Mouse (Mus musculus): ENCODE results near the gene Inppl1. TPM values are rescaled to one million over a fixed set of nuclear protein-coding genes. Genes with fewer than 3 reads are reported as not detected.

The Inppl1 gene
- total RNA-seq, 2 experiments from 2014 or later: 31.6 to 44.8 TPM

- no peak for DNase-seq (ENCODE audit: extremely low spot score in 1 of 2, low spot score in 1 of 2)
Measured at GRCm38 (mm10) chr7:101847934-101848333, 9.9 kb upstream of the Inppl1 start.

- DNase-seq (ENCODE audit: extremely low spot score in 1 of 2, low spot score in 1 of 2): no peak
Measured at GRCm38 (mm10) chr7:101844186-101844585, 6.2 kb upstream of the Inppl1 start.

- DNase-seq (ENCODE audit: extremely low spot score in 1 of 2, low spot score in 1 of 2): no peak
Measured at GRCm38 (mm10) chr7:101837154-101837605, 849 bp downstream of the Inppl1 start.

GRCm38 (mm10) chr7:101836271-101837153 is 1.5 kb downstream of the Inppl1 start:
- DNase-seq (ENCODE audit: extremely low spot score in 1 of 2, low spot score in 1 of 2): peak; percentile 23 to 60

GRCm38 (mm10) chr7:101835457-101836109 is 2.4 kb downstream of the Inppl1 start:
- DNase-seq (ENCODE audit: extremely low spot score in 1 of 2, low spot score in 1 of 2): no peak

- no peak for DNase-seq (ENCODE audit: extremely low spot score in 1 of 2, low spot score in 1 of 2)
Measured at GRCm38 (mm10) chr7:101834903-101835302, 3.1 kb downstream of the Inppl1 start.

- DNase-seq (ENCODE audit: extremely low spot score in 1 of 2, low spot score in 1 of 2): no peak
Measured at GRCm38 (mm10) chr7:101833916-101834584, 4.0 kb downstream of the Inppl1 start.

- DNase-seq (ENCODE audit: extremely low spot score in 1 of 2, low spot score in 1 of 2): no peak
Measured at GRCm38 (mm10) chr7:101833352-101833751, 4.7 kb downstream of the Inppl1 start.

- DNase-seq (ENCODE audit: extremely low spot score in 1 of 2, low spot score in 1 of 2): no peak
Measured at GRCm38 (mm10) chr7:101832372-101832771, 5.7 kb downstream of the Inppl1 start.

GRCm38 (mm10) chr7:101831437-101831836 is 6.6 kb downstream of the Inppl1 start:
- DNase-seq (ENCODE audit: extremely low spot score in 1 of 2, low spot score in 1 of 2): no peak

- DNase-seq (ENCODE audit: extremely low spot score in 1 of 2, low spot score in 1 of 2): no peak
Measured at GRCm38 (mm10) chr7:101830373-101830772, 7.7 kb downstream of the Inppl1 start.

GRCm38 (mm10) chr7:101823758-101824630 is 14.0 kb downstream of the Inppl1 start:
- DNase-seq (ENCODE audit: extremely low spot score in 1 of 2, low spot score in 1 of 2): no peak

GRCm38 (mm10) chr7:101822836-101823757 is 14.9 kb downstream of the Inppl1 start:
- no peak for DNase-seq (ENCODE audit: extremely low spot score in 1 of 2, low spot score in 1 of 2)

GRCm38 (mm10) chr7:101821571-101822501 is 16.2 kb downstream of the Inppl1 start:
- peak in 1 of 2 experiments; percentile 18 for DNase-seq (ENCODE audit: extremely low spot score in 1 of 2, low spot score in 1 of 2)

GRCm38 (mm10) chr7:101820295-101821030 is 17.6 kb downstream of the Inppl1 start:
- no peak for DNase-seq (ENCODE audit: extremely low spot score in 1 of 2, low spot score in 1 of 2)

GRCm38 (mm10) chr7:101817861-101818401 is 20.1 kb downstream of the Inppl1 start, which contains the start of gene Phox2a:
Gene Phox2a, plus strand, starts transcription at chr7:101818313.
- no peak for DNase-seq (ENCODE audit: extremely low spot score in 1 of 2, low spot score in 1 of 2)

- no peak for DNase-seq (ENCODE audit: extremely low spot score in 1 of 2, low spot score in 1 of 2)
Measured at GRCm38 (mm10) chr7:101777053-101777452, 61.0 kb downstream of the Inppl1 start.
